Mouse (Mus musculus) retina, adult 2 months (tissue): ENCODE measurements around the gene Tmem201.

Experiments
- DNase-seq: peaks from one replicate; pipeline ENCODE4 v3.0.0-alpha.2; 2012; ENCODE audit warnings: low read depth, low spot score

The Tmem201 gene

DNA sequence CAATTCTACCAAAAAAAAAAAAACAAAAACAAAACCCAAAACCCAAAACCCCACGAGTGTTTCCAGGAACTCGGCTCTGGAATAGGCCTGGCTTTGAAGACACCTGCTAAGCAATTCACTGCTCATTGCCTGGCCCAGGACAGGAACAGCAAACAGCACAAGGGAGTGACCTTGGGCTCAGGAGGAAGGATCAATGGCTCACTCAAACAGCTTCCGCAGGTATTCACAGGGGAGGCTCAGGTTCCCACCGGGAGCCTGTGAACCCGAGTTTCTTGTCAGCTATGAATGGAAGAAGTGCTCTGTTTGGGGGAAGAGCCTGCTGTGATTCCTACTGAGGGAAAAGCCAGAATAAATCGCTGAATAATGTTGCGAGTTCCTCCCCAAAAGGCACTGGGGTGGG, 54.0 kb downstream of the Tmem201 start:
- DNase-seq: no peak

DNA sequence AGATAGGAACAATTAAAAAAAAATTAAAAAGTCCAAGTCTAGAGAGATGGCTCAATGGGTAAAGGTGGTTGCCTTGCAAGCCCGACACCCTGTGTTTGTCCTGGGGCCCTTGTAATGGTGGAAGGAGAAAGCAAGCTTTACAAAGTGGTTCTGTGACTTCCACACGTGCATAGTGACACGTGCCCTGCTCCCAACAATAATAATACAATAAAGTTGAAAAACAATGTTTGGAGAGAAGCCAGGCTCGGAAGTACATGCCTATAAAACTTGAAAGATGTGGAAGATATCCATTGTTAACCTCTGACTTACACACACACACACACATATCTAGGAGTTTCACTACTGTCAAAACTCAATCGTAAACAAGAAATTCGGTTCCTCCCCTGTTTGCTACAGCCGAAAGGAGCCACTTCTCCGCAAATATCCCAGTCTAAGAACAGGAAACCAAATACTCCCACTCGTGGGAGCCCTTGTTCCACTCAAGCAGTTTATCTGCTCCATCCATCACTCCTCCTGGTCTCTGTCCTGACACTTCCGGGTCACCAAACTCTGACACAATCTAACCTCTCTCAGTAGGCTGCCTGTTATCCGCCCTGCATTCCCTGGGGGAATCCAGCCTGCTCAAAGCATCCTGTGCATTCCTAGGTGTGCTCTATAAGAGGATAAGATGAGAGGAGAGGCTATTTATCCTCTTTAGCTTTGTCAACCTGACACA, 58.6 kb downstream of the Tmem201 start:
- DNase-seq: no peak

DNA sequence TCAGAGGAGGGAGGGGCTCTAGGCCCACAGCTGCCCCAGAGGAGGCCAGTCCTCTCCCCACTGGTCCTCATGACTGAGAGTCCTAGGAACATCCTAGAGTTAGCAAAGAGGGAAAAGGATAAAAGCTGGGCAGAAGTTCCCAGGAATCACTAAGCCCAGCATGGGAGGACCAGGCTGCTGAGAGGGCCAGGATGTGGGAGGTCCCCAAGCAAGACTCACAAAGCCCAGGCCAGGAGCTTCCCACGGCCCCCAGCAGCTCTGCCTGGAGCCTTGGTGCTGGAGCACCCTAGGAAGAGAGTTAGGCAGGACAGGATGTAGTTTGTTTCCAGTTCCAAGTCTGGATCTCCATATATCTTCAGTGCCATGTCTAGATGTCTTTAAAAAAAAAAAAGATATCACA, 59.8 kb downstream of the Tmem201 start:
- no peak for DNase-seq

DNA sequence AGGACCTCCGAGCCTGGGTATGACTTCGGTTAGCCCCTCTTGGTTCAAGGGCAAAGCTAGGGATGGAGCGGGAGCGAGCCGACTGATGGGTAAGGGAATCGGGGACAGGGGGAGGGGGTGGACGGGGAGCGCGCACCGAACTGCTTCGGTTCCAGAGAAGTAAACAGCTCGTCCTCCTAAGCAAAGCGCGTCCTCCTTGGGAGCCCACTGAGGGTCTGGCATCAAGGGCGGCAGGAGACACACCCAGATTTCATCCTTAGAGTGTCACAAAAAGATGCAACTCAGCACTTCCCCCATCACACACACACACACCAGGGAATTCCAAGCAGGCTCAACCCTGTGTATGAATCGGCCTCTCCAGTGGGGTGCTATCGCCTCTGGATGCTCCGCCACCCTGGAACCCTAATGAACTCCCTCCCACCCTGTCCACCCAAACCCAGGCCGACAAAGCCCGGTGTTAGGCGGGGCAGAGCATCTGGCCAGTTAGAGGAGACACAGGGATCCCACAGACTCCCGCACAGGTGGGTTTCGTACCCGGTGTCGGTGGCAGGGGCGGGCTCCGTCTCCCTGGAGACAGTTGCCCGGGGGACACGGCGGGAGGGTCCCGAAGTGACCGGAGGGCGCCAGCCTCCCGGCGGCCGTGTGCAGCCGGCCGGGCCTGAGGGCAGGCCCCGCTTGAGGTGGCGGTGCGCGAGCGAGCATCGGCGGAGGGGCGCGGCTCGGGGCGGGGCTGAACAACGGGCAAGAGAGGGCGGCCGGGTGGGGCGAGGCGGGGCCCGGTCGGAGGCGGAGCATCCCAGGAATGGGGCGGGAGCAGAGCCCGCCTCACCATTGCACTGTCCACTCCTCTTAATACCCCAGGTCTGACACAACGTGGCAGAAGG, 62.2 kb downstream of the Tmem201 start:
- DNase-seq: peak; percentile 15

DNA sequence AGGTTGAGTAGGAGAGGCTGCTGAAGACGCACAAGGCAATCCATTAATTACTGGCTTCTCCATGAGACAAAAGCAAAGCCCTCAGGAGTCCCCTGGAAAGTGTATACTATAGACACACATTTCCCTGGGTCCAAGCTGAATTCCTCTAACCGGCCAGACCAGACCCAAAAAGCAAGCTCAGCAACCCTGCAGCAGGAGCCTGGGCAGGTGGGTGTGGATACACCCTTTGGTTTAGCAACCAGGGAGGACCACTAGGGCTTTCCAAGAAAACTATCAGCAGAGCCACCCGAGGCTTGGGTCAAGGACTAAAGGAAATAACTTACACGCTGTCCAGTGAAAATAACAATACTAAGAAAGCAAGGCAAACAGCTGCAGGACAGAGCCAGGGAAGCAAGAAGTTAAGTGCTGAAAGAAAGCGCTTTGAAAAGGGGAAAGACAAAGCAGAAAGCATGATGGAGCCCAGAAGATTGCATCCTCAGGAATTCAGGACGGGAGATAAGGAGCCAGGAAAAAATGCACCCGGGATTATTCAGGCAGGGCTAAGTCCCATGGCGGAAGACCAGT, 62.9 kb downstream of the Tmem201 start:
- no peak for DNase-seq

DNA sequence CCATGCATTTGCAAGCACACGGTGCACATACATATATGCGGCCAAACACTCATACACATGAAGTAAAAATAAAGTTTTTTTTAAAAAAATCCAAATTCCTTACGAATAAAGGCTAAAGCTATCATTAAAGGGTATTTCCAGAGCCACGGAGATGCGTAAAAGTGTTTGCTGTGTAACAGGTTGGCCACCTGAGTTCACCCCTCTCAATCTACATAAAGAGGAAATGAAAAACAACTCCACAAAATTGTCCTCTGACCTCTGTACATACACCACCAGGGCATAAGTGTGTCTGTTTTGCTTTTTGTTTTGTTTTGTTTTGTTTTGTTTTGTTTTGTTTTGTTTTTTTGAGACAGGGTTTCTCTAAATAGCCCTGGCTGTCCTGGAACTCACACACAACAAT, 65.1 kb downstream of the Tmem201 start:
- no peak for DNase-seq

DNA sequence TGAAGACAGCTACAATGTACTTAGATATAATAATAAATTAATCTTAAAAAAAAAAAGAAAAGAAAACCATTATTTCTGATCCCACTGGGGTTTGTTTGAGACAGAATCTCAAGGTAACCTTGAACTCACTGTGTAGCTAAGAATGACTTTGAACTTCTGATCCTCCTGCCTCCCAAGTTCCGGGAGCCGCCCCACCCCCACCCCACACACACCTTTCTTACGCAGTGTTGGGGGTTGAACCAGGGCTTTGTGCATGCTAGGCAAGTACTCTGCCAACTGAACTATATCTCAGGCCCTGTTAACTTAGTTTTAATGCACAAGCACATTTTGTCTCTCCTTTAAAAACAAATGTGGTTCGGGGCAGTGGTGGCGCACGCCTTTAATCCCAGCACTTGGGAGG, 66.7 kb downstream of the Tmem201 start:
- DNase-seq: no peak

DNA sequence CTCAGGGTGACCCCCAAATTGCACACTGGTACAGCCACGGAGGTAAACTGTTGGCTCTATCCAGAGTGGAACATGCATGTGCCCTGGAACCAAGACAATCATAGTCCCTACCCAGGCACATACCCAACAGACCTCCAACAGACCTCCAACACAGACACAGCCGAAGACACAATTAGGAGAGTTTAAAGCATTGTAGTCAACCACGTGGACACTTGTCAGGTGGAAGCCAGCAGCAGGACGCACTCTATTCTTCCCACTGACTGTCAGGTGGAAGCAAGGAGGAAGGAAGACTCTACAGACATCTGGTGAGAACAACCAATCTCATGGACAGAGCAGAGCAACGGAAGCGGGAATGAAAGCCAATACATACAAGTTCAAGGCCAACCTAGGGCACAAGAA, 72.2 kb downstream of the Tmem201 start:
- DNase-seq: no peak
